Mouse (Mus musculus) lung, embryonic 14.5 days (tissue): Measurements from ENCODE around the gene Ralbp1. TPM values are rescaled to one million over a fixed set of nuclear protein-coding genes. Genes with fewer than 3 reads are reported as not detected.

Experiments used
- ATAC-seq: fragments of 200-750 bp; cut with Nextera tagmentation; 2 replicates; pipeline ENCODE4 v1.8.0; 2017; ENCODE audit warnings: mild to moderate bottlenecking, moderate TSS enrichment, moderate library complexity; ENCODE audit not compliant: insufficient read depth
- DNase-seq: peaks from one replicate; pipeline ENCODE4 v3.0.0-alpha.2; 2015
- H3K27ac ChIP-seq: fragments of 300-500 bp; sonication (generic); 2 replicates; pipeline ENCODE4 v1.5.1; 2014; ENCODE audit warnings: low read depth, mild to moderate bottlenecking, moderate library complexity
- H3K27me3 ChIP-seq: fragments of 300-500 bp; sonication (generic); 2 replicates; pipeline ENCODE4 v1.6.1; 2014; ENCODE audit warnings: low read length, control low read depth; ENCODE audit not compliant: insufficient read depth
- H3K36me3 ChIP-seq: fragments of 300-500 bp; sonication (generic); 2 replicates; pipeline ENCODE4 v1.6.1; 2014; ENCODE audit warnings: control low read depth; ENCODE audit not compliant: insufficient read depth
- H3K4me1 ChIP-seq: fragments of 300-500 bp; sonication (generic); 2 replicates; pipeline ENCODE4 v1.6.1; 2014; ENCODE audit warnings: antibody characterized with exemption, control low read depth; ENCODE audit not compliant: insufficient read depth
- H3K4me2 ChIP-seq: fragments of 300-500 bp; sonication (generic); 2 replicates; pipeline ENCODE4 v1.6.1; 2014; ENCODE audit warnings: mild to moderate bottlenecking
- H3K4me3 ChIP-seq: fragments of 300-500 bp; sonication (generic); 2 replicates; pipeline ENCODE4 v1.5.1; 2014; ENCODE audit warnings: low read depth, low read length
- H3K9ac ChIP-seq: fragments of 300-500 bp; sonication (generic); 2 replicates; pipeline ENCODE4 v1.6.1; 2014
- H3K9me3 ChIP-seq: fragments of 300-500 bp; sonication (generic); 2 replicates; pipeline ENCODE4 v1.6.1; 2016; ENCODE audit warnings: low read depth, low read length, control low read depth
- CTCF ChIP-seq: IDR thresholded peaks from 2 replicates; pipeline ENCODE4 v1.5.1; 2016; ENCODE audit warnings: antibody characterized with exemption, low read depth
- WGBS: fragments of 180-500 bp; shearing (Covaris S2); extraction: QIAGEN DNeasy Blood & Tissue Kit; methylation state at CpG from one replicate; pipeline ENCODE4 v1.1.7; 2014; 5-methylcytosine and 5-hydroxymethylcytosine counted together
- polyA plus RNA-seq: library from polyadenylated mRNA; unstranded; fragments of >200 nt; fragmentation: Nextera tagmentation; extraction: Ambion mirVana; gene quantifications from 2 replicates; pipeline ENCODE4 v1.2.1, GENCODE M21; 2014

Gene Ralbp1
- polyA plus RNA-seq, 1 experiment from 2014 or later: 65.8 TPM

GRCm38 (mm10) chr17:65908270-65908669, 22.7 kb upstream of the Ralbp1 start:
- 0 out of 2 replicates have a peak, but pooled peaks cover 4% of the 10 kb centered on the region for H3K4me1 ChIP-seq
- H3K27ac ChIP-seq: no peak overlapping the region
- ATAC-seq (no peak), DNase-seq (no peak)
- no peak for TF ChIP-seq CTCF
- no peaks in the 10 kb centered on the region for H3K36me3 ChIP-seq
- no peak overlapping the region for H3K9ac ChIP-seq
- no peaks in the 10 kb centered on the region; the same call in 1 of the 2 replicates for H3K9me3 ChIP-seq
- H3K4me3 ChIP-seq: no peak overlapping the region
- no peaks in the 10 kb centered on the region for H3K27me3 ChIP-seq
- no peak overlapping the region for H3K4me2 ChIP-seq

- DNase-seq (peak; percentile 32), ATAC-seq (peak; percentile 82)
- Histone ChIP-seq H3K36me3 (no peaks in the 10 kb centered on the region), H3K4me3 (no peak overlapping the region), H3K9ac (no peak overlapping the region; the same call in 1 of the 2 replicates), H3K27ac (peak overlapping the region; percentile 49; the same call in 1 of the 2 replicates), H3K9me3 (no peaks in the 10 kb centered on the region; the same call in 1 of the 2 replicates), H3K4me1 (0 out of 2 replicates have a peak, but pooled peaks cover 4% of the 10 kb centered on the region), H3K4me2 (peak overlapping the region; percentile 29; the same call in 1 of the 2 replicates), H3K27me3 (no peaks in the 10 kb centered on the region)
- no peak for TF ChIP-seq CTCF
- 40% methylated on average over 11 of the region's 11 CpGs for WGBS
Observed at GRCm38 (mm10) chr17:65906895-65907401, 21.4 kb upstream of the Ralbp1 start.

GRCm38 (mm10) chr17:65906313-65906894, 20.8 kb upstream of the Ralbp1 start:
- Histone ChIP-seq H3K9me3 (no peaks in the 10 kb centered on the region; the same call in 1 of the 2 replicates), H3K27me3 (no peaks in the 10 kb centered on the region), H3K4me2 (peak overlapping the region; percentile 29; the same call in 1 of the 2 replicates), H3K4me1 (0 out of 2 replicates have a peak, but pooled peaks cover 4% of the 10 kb centered on the region), H3K9ac (no peak overlapping the region; the same call in 1 of the 2 replicates), H3K36me3 (no peaks in the 10 kb centered on the region), H3K4me3 (no peak overlapping the region), H3K27ac (peak overlapping the region; percentile 28; the same call in 1 of the 2 replicates)
- no peak for TF ChIP-seq CTCF
- DNase-seq (peak; percentile 32), ATAC-seq (peak; percentile 28; the same call in 1 of the 2 replicates)
- WGBS: 32% methylated on average over 12 of the region's 12 CpGs

- Histone ChIP-seq H3K27ac (no peak overlapping the region), H3K36me3 (no peaks in the 10 kb centered on the region), H3K9ac (no peak overlapping the region), H3K4me2 (no peak overlapping the region), H3K9me3 (no peaks in the 10 kb centered on the region; the same call in 1 of the 2 replicates), H3K4me3 (no peak overlapping the region), H3K27me3 (no peaks in the 10 kb centered on the region), H3K4me1 (0 out of 2 replicates have a peak, but pooled peaks cover 4% of the 10 kb centered on the region)
- no peak for TF ChIP-seq CTCF
- ATAC-seq (no peak), DNase-seq (no peak)
- 75% methylated on average over 14 of the region's 14 CpGs for WGBS
Observed at GRCm38 (mm10) chr17:65905241-65905640, 19.6 kb upstream of the Ralbp1 start.

DNA sequence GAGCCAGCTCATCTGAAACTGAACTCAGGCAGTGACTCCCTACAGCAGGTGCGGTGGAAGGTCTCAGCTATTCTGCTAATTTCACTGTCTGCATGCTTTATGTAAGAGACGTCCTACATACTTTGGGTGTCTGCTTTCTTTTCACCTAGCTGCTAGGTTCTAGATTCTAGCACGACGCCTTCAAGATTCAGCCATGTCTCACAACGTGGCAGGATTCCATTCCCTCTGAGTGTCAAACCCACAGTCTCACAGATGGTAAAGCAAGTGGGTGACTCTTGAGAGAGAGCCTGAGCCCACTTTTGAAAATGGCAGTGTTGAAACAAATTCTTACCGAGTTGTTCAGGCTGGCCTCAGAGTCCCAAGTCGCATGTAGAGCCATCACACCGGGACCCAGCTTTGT, 18.2 kb upstream of the Ralbp1 start:
- H3K4me1 ChIP-seq: 0 out of 2 replicates have a peak, but pooled peaks cover 4% of the 10 kb centered on the region
- H3K4me2 ChIP-seq: no peak overlapping the region
- no peak overlapping the region for H3K4me3 ChIP-seq
- DNase-seq: no peak
- H3K9ac ChIP-seq: no peak overlapping the region
- no peak for ATAC-seq
- no peak overlapping the region for H3K27ac ChIP-seq
- H3K36me3 ChIP-seq: no peaks in the 10 kb centered on the region
- WGBS: 91% methylated on average over 8 of the region's 8 CpGs
- TF ChIP-seq CTCF: no peak
- no peaks in the 10 kb centered on the region; the same call in 1 of the 2 replicates for H3K9me3 ChIP-seq
- no peaks in the 10 kb centered on the region for H3K27me3 ChIP-seq

DNA sequence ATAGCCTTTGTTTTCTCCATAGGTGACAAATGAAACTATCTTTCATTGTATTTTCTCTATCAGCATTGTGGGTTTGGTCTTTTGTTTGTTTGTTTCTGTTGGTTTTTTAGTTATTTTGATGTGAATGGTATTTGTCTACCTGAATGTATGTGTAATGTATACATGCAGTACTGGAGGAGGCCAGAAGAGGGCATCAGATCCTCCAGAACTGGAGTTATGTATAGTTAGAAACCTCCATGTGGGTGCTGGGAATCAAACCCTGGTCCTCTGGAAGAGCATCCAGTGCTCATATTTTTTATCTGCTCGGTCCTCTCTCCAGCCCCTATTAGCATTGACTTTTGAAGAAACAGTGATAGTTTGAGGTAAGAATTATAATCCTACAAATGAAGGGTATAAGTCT, 17.4 kb upstream of the Ralbp1 start:
- H3K4me3 ChIP-seq: no peak overlapping the region
- 0 out of 2 replicates have a peak, but pooled peaks cover 4% of the 10 kb centered on the region for H3K4me1 ChIP-seq
- H3K9ac ChIP-seq: no peak overlapping the region
- ATAC-seq (no peak), DNase-seq (no peak)
- H3K27ac ChIP-seq: no peak overlapping the region
- no peaks in the 10 kb centered on the region; the same call in 1 of the 2 replicates for H3K9me3 ChIP-seq
- no peaks in the 10 kb centered on the region for H3K27me3 ChIP-seq
- peak; percentile 28; the same call in 1 of the 2 replicates for TF ChIP-seq CTCF
- 93% methylated on average over 1 of the region's 1 CpGs for WGBS
- no peaks in the 10 kb centered on the region for H3K36me3 ChIP-seq
- no peak overlapping the region for H3K4me2 ChIP-seq

DNA sequence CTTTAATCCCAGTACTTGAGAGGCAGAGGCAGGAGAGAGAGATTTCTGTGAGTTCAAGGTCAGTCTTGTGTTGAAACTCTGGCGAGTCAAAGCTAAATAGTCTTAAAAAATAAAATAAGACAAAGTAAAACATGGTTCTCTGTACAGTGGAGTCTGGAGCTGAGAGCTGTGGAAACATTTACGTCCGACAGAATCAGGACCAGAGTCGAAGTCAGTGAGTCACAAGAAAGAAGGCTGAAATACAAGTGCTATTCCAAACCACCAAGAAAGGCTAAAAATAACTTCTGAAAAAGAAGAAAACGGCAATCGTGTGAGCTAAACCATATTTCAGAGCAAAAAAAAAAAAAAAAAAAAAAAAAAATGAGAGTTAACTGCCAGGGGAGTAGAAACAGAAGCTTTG, 16.7 kb upstream of the Ralbp1 start:
- no peak overlapping the region for H3K27ac ChIP-seq
- 81% methylated on average over 6 of the region's 6 CpGs for WGBS
- H3K4me3 ChIP-seq: no peak overlapping the region
- DNase-seq (no peak), ATAC-seq (no peak)
- H3K27me3 ChIP-seq: no peaks in the 10 kb centered on the region
- 0 out of 2 replicates have a peak, but pooled peaks cover 4% of the 10 kb centered on the region for H3K4me1 ChIP-seq
- no peaks in the 10 kb centered on the region for H3K36me3 ChIP-seq
- H3K9ac ChIP-seq: no peak overlapping the region
- H3K4me2 ChIP-seq: no peak overlapping the region
- TF ChIP-seq CTCF: no peak
- no peaks in the 10 kb centered on the region; the same call in 1 of the 2 replicates for H3K9me3 ChIP-seq
